Mouse (Mus musculus) embryo, embryonic 11.5 days (tissue): ENCODE measurements around the gene Actr2.
"Not testable (repeated sequence)": the region's sequence is repeated elsewhere in the genome, so short reads cannot be mapped to it uniquely, and the experiment has no call there.

Source experiments
- DNase-seq: peaks from one replicate; pipeline ENCODE4 v3.0.0-alpha.2; 2012; ENCODE audit warnings: low read depth, low spot score

The Actr2 gene

DNA sequence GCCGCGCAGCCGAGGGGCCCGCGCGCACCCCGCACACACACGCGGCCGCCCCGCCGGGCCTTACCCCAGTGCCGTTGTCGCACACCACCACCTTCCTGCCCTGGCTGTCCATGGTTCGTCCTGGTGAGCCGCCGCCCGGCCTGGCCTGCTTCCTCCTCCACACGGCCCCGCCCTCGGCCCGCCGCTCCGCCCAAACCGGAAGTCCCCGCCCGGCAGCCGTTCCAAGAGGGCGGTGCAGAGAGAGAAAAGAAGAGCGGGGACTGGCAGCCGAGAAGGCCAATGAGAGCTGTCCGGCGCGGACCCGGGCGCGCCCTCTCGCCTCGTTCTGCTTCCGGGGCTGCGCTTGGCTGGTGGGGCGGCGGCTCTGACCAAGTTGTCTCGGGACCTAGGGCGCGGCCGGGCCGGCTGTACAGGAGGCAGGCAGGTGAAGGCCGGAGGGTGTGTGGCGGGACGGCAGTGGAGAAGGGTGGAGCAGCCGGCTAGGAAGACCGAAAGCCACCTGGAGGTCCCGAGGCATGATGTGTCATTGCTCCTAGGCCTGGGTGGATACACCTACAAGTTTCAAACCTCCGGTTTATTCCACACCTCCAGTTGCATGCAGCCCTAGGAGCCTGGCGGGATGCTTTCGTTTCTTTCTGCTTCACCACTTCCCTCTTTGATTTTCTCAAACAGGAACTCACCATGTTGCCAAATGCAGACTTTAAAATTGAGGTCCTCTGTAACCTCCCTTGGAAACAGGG, at the start of gene Actr2:
Gene Actr2 (minus strand): TSS at position 173 of the 740 bp plus-strand sequence.
- DNase-seq, result peak; percentile 93

DNA sequence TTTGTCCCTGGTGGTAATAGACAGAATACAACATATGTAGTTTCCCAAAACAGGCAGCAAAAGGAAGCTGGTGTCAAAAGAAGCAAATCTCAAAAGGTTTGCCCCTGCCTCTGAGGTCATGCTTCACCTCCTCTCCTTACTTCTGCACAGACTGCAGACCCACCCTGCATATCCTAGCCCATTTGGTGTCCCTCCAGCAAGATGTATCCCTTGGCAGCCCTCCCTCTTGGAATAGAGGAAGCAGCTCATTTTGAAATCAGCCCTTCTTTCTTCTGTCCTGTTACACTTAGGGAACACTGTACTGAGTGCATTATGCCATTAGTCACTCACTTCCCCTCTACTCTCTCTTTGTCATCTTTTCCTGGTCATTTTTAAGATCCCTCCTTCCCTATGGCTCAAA, 46.2 kb upstream of the Actr2 start:
- DNase-seq, result no peak

DNA sequence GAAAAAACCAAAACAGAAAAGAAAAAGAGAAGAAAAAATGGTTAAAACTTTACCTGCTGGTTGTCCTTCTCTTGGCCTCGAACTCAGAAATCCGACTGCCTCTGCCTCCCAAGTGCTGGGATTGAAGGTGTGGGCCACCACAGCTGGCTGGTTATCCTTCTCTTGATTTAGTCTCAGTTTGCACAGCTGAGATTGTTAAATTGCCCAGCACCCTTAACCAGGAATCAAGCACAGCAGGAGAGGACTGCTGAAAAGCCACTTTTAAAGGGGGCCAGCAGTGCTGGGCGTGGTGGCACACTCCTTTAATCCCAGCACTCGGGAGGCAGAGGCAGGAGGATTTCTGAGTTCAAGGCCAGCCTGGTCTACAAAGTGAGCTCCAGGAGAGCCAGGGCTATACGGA, 40.8 kb upstream of the Actr2 start:
- not testable (repeated sequence) for DNase-seq

DNA sequence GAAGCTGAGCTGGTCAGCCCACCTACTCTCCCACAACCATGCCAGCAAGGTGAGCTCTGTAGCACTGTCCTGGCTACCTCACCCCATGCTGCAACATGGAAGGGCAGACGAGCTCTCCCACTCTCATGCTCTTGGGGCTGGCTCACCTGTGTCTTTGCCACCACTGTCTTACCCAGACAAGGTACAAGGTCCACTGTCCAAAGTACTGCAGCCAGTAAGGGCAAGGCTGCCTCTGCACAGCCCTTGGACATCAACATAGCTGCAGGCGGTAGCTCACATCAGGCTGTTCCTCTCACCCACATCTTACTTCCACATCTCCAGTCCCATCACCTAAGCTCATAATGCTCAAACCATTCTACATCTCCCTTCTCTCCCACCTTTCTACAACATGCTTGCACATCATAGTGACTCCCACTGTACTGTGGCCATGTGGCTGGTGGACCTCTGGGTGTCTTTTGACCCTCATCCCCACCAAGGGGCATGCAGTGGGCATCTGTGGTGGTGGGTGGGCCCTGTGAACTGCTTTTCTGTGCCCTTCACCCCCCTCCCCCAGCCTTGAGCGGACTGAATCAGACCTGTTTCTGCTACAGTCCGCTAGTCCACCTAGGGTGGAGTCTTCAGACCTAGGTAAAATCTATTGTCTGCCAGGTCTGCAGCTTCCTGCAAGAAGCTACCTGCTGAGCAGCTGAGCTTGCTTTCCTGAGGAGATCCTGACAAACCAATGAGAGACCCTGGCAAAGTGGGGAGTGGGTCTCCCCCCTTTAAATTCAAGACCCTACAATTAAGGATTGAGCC, 39.6 kb upstream of the Actr2 start:
- no peak for DNase-seq

DNA sequence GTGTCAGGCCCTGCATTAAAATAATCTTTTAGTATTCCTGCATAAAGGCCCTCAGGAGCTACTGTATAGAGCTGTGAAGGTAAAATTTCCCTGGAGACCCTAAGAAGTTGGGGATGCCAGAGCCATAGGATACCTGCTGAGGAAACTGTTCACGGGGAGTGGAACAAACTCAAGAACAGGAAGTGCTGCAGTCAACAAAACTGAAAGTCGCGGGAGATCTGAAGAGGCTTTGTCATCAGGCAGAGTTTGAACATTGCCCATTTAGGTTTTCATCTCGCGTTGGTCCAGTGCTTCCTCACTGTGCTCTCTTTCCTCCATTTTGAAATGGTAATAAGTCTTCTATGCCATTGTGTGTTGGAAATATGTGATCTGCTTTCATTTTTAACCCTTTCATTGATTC, 38.6 kb upstream of the Actr2 start:
- DNase-seq, result no peak

DNA sequence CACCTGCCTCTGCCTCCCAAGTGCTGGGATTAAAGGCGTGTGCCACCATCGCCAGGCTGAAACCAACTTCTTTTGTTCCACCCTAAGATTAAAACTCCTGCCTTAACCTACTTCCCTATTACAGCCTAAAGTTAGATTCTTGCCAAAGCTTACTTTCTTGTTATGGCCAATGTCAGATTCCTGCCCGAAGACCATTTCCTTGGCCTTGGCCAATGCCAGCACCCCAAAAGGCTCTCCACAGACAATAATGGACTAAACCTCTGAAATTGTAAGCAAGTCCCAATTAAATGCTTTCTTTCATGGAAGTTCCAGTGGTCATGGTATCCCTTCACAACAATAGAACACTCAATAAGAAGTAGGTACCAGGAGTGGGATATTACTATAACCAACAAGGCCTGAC, 37.2 kb upstream of the Actr2 start:
- no peak for DNase-seq

DNA sequence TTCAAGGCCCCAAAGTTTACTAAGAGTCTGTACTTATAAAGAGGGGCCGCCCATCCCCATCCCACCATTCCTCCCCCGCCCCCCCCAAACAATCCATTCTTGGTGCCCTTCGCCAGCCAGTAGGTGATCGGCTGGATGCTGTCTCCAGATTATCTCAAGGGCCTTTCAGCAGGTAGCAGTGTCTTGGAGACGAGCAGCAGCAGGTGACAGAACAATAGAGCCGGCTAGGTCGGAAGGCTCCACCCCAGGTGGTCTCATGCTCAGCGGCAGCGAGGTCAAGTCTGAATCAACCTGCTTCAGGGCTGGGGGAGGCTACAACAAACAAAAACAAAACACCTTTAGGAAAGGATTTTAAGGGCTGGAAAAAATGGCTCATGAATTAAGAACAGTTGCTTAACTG, 32.7 kb upstream of the Actr2 start:
- no peak for DNase-seq

DNA sequence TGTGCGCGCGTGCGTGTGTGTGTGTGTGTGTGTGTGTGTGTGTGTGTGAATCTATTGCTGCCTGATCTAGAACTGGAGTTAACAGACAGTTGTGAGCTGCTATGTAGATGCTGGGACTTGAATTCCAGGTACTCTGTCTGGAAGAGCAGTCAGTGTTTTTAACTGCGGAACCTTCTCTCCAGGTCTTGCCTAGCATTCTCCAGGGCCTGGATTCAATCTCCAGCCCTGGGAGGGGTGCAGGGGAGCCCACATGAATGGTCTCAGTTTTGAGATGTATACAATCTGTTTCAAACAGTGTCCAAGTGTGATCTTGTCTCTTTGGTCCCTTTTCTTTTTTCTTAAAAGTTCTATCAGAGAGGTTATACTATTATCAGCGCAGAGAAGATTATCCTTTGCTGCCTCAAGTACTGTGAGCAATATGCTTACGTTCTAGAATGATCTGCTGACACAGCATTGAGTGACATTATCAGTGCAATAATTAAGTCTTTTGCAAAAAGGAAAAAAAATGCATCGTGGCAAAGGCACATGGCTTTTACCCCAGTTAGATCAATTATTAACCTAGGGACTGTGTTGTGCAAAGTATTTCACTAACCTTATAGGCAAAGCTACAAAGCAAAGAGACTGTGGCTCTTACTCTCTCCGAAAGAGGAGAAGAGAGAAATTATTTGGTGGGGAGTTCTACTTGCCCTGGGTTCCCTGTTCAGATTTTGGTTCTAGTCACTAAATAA, 32.0 kb upstream of the Actr2 start:
- DNase-seq, result no peak

DNA sequence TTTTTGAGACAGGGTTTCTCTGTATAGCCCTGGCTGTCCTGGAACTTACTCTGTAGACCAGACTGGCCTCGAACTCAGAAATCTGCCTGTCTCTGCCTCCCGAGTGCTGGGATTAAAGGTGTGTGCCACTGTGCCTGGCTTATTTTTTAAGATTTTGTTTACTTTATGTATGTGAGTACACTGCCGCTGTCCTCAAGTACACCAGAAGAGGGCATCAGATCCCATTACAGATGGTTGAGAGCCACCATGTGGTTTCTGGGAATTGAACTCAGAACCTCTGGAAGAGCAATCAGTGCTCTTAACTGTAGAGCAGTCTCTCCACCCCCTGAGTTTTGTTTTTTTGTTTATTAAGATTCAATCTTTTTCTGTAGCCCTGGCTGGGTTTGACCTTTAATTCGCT, 31.0 kb upstream of the Actr2 start:
- DNase-seq, result not testable (repeated sequence)

DNA sequence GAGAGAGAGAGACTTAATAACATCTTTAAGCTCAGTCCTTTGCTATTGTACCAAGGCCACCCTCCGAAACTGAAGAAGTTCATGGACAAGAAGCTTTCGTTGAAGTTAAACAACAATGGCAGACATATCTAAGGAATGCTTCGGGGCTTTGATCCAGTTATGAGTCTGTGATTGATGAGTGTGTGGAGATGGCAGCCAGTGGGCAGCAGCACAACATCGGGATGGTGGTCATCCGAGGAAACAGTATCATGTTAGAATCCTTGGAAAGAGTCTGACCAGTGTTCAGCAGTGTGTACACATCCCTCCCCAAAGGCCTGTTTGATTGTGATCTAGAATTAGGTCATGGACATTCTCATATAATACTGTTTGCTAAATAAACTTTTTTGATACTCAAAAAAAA, 29.8 kb upstream of the Actr2 start:
- peak; percentile 8 for DNase-seq

DNA sequence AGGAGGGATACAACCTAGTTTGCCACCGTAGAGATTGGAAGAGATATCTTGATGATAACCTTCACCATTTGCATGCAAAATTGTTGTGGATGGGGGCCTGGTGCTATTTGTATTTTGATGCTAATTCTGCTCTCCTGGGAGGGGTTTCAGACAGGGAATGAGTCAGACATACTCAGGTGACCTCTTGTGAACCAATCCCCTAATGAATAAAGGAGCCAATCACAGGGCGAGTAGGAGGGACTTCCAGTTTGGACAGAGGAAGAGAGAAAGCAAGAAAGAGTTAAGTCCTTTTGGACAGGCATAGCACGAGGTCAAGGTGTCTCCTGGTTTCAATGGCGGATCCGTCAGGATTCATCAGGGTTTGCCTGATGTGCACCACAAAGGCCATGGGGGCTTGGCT, 27.6 kb upstream of the Actr2 start:
- no peak for DNase-seq

DNA sequence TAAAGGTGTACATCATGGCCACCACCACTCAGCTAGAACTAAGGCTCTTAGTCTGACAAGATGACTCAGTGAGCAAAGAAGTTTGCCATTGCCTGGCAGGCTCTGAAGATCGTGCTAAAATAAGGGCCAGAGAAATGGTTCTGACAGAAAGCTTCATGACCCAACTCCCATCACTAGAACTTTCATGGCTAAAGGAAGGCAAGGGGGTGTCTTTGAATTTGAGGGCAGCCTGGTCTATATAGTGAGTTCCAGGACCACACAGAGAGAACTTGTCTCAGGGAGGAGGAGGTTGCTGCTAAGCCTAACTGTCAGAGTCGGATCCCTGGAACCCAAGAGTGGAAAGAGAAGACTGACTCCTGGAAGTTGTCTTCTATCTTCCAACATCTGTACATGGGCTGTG, 27.0 kb upstream of the Actr2 start:
- DNase-seq, result no peak

DNA sequence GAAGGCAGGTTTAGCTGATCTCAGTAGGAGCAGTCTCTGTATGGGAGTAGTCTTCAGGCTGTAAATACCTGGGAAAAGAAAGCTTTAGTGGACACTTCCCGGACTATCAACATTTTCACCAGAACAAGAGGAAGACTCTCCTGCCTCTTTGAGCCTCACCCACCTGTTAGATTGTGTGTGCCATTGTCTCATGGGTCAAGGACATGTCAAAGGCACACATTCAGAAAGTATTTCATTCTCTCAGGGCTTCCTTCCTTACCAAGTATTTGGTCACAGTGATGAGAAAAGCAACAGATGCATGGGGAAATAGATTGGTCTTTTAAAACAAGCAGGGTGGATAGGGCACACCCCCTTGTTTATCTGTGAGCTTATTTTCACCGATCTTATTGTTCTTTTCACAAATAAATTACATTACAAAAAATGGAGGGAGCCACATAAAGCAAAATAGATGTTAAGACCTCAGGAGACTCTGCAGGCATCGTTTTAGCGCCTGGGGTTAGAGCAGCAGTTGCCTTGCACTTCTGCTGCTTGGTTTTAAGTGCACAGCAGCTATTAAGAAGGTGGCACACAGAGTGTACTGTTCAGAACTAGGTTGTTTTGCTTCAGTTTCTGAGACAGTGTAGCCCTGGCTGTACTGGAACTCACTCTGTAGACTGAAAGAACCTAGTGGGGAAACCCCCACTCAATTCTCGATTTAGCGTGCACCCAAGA, 25.9 kb upstream of the Actr2 start:
- DNase-seq, result no peak

DNA sequence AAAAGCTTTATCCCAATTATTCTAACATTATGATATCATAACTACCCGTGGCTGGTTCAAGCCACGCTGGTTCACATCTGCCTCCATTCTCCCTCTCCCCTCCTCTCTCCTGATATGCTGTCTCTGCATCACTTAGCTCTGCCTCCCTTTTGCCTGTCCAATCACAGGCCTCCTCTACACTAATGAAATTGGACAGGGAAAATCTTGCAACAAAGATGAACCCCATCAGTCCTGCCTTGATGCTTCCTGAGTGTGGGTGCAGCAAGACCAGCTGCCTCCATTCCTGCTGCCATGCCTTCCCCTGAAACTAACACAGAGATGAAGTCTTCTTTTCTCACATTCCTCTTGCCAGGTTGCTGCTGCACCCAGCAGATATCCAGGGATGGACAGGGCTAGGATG, 25.2 kb upstream of the Actr2 start:
- no peak for DNase-seq

DNA sequence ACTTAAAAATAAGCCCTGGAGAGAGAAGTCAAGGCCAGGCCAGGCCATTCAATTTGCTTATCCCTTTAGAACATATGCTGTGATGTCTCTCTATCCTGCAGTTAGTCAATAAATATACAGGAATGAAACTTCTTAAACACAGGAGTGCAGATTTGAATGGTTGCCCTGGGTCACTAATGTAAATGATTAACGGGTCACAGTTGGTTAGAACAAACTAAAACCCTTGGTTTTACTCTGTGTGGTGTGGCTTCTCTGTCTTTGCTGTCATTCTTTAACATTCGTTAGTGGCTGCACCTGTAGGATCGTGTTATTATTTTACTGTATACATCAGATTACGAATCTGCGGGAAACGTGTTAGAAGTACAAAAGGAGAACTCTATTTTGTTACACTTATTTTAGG, 23.6 kb upstream of the Actr2 start:
- DNase-seq, result no peak

DNA sequence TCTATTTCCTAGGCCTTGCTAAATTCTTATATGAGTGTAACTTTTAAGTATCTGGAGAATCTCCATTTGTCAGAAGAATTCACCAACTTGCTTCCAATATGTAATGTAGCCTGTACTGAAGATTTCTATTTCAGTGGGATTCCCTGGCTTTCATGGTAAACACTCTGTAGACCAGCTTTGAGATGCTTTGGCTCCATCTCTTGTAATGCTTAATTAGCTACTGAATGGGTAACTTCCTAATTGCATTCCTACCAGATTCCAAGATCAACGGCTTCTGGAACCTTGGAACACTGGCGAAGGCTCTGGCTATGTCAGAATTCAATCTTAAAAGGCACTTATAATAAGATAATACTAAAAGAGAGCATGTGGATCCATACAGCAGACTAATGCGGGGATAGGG, 22.2 kb upstream of the Actr2 start:
- DNase-seq, result not testable (repeated sequence)

DNA sequence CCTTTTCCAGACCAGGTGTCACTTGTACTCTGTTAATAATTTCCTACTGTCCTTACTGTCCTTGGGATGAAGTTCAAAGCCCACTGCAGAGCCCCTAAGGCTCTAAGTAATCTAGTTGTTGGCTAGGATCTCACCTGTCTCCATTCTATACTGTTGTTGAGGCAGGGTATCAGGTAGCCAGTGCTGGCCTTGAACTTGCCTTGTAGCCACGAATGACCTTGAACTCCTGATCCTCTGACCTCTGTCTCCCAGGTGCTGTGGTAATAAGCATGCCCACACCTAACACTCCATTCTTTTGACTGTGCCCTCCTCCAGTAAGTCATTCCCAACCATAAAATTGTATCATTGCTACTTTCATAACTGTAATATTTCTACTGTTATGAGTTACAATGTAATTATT, 21.0 kb upstream of the Actr2 start:
- no peak for DNase-seq

DNA sequence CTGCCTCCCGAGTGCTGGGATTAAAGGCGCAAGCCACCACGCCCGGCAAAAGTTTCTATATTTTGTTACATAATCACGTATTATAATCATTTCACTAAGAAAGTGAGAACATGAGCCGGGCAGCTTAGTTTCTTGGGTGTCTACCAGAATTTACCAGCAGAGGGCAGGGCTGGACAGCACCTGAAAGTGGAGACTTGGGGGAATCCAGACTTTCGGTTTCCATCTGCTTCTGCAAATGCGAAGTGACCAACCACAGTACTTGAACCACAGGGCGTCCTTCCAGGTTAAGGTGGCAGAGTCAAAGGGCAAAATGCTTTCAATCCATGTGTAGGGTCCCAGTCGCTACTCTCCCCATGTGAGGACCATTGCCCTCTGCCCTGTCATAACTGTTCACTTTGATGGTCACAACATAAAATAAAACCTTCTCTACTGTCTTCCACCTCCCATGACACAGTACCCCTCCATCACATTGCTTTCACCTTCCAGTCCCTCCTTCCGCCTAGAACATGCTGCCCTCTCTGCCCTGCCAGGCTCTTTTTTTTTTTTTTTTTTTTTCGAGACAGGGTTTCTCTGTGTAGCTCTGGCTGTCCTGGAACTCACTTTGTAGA, 20.3 kb upstream of the Actr2 start:
- DNase-seq, result peak; percentile 32

DNA sequence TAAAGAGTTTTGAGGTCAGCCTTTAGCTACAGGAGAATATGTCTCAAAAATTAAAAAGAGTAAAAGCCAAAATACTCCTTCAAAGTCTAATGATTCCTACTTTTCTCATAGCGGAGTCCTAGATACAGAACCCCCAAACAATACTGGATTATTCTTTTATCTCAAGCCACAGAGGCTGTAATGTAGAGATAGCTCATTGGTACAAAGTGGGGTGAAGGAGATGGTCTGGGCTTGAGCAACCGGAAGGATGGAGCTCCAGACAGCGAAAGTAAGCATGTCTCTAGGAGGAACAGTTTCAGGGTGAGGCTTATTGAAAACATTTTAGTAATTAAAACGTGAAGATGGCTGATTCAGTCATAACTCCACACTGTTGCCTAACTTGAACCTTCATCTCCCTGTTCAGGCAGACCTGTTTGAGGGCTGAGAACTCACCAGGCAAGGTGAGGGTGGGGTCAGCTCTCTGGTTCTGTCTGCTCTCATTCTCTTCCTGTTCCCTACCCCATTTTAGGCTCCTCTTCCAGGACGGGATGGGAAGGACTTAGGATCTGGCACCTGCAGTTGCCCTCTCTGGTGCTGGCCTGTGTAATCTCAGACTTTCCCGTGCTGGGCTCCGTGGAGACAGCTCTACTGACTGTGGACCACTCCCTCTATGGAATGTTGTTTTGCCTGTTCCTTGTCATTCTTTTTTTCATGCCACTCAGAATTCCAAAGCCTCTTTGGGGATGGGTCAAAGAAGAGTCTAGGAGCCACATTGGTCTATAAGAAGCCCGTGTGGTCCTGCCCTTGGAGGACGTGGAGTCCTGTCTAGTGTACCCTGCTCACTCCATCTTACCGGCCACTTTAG, 14.2 kb upstream of the Actr2 start:
- DNase-seq, result no peak

DNA sequence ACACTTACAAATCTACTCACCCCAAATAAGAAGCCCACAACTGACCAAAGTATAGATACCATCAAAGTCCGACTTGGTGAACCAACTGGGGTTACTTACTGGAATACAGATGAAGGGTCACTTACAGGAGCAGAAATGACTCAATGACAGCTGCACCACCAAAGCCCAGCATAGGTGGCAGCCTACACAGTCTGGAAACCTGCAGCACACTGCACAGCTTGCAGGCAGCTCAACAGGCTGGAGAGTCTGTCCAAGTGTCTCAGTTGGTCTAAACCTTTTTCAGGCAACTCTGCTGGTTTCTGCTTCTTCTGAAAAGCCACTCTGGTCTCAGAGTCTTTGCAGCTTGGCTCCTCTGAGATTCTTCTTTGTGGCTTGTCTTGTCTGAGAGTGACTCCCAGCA, 12.7 kb upstream of the Actr2 start:
- DNase-seq, result no peak

DNA sequence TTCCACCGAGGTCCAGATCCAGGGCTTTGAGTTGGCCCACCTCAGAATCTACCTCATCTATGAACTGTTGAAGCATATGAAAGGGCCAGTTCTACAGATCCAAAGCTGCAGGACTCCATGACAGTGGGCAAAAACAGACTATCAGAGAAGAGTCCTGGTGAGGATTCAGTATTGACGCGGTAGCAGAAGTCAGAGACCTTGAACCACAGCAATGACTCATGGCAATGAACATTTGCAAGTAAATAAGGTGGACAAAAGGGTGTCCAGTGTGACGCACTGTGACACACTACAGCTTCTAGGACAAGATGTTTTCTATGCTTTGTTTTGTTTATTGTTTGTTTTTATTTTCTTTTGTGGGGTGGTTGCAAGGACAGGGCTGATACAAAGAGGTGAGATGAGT, 4.0 kb upstream of the Actr2 start:
- DNase-seq, result no peak
